Mouse (Mus musculus) cerebellum, adult 9-11 months (tissue): ENCODE results near the gene Papss2.

Experiments used
- DNase-seq: peaks from one replicate; pipeline ENCODE4 v3.0.0; 2022

Papss2 gene

DNA sequence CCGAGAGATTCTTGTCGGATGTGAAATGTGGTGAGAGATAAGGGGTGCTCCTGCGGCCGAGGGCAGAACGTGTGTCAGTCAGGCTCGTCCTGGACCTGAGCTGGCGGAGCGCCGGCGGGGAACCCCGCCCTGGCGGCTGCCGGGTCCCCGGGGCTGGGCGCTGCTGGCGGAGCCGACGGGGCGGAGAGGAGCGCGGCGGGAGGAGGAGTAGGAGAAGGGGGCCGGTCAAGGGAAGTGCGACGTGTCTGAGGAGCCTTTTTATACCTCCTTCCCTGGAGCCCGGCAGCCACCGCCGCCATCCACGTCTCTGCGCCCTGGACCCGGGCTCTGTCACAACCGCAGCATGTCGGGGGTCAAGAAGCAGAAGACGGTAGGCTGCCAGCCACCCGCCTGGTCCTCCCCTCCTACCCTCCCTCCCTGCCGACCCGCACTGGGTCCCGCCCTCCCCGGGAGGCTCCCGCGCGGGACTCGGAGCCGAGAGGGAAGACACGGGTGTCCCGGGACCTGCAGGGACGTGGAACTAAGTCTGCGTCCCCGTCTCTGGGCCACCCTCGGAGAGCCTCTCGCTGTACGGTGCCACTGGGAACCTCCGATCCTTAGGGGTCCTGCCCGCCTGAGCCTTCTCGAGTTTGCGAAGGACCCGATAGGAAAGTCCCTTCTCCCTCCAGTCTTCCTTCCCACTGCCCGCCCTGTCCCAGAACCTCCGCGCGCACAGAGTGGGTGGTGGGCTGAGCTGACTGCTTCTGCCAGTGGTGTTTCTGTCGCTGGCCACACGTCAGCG is at the start of gene Papss2:
Papss2 (plus strand) TSS at position 285 of the 781 bp plus-strand sequence.
- DNase-seq = no peak

DNA sequence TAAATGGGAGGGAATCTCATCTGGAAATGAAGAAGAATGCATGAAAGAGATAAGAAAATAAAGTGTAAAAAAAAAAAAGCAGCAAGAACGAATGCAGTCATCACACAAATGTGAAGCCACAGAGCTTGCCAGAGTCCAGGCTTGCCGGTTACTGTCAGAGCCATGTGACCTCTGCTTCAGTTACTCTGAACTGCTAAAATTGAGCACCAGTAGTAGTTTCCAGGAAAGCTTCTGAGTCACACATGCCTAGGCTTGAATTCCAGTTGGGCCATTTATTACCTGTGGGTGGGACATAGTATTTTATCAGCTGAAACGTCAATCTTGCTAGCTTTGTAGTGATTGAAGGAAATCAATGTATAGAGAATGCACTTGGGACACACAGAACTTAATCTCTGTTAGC is 48.2 kb upstream of the Papss2 start:
- no peak for DNase-seq

DNA sequence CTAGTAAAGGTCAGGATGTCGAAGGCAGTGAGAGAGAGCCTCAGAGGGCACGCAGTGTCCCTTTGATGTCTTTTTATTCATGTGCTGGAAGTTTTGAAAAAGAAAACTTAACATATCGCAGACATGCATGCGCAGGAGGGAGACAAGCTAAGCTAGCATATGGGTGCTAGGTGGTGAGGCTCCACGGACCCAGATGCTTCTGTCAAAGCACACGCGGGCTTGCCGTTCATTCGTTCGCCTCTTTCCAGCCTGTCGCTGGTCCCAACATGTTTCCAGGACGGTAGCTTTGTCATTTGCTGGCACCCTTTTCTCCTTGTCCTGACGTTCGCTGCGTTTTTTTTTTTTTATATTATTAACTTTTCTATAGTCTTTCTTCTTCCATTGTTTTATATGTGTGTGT is 47.4 kb upstream of the Papss2 start:
- no peak for DNase-seq

DNA sequence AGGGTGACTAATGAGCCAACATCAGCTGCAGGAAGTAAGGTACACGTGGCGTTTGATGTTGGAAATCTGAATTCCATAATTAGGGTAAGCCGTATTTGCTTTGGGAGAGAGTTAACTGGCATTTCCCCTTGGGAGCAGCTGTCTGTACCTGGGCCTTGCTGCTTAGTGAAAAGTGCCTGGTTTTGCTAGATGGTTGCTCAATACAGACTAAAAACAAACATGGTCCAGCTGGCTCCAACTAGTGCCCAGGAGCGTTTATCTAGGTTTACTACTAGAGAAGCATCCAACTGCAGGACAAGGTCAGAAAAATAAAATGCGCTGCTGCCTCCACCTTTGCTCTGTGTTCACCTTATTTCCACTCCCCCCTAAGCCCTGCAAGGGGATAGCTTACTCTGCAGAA is 45.1 kb upstream of the Papss2 start:
- no peak for DNase-seq

DNA sequence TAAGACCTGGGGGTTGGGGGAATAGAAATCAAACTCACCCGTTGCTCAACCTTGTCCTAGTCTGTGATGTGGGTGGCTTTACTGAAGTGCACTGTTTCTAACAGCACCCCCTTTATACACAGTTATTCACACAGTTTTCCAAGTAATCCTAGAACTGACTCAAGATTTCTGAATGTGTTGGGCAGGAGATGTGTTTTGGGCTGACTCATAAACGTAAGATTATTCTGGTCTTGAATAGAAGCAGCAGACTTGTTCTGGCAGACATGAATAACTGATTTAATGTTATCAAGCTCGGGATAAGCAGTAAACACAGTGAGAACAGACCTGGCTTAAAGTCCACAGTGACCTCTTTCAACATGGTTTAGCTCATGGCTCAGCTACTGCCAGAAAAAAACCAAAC is 44.1 kb upstream of the Papss2 start:
- no peak for DNase-seq

DNA sequence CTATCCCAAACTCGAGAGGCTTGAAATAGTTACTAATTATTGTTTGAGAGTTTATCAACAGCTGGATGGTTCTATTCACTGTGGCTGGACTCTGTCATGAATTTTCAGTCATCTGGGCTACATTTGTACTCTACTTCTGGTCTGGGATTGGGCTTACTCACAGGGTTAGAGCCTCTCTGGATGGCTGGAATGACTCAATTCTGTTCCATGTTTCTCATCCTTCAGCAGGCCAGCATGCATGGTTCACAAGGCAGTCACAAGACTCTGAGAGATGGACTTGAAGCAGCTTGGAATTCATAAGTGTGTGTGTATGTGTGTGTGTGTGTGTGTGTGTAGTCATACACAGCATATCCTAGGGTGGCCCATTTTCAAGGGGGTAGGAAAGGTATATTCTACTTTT is 43.5 kb upstream of the Papss2 start:
- DNase-seq = no peak

DNA sequence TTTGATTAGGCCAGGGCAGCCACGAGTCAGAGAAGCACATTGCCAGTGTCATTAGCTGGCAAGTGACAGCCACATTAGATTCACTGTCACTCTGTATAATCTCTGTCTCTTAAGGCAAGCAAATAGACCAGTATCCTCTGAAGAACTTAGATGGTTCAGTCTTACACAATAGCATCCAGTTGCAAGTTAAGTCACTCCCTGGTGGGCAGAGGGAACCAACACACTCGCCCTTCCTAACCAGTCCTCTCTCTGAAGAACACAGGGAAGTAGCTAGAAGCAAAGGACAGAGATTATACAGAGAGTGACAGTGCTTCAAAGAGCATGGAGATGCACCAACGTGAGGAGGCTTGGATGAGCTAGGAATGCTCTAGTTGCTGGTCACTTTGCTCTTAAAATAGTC is 42.3 kb upstream of the Papss2 start:
- no peak for DNase-seq

- peak; percentile 10 for DNase-seq
Measured at GRCm38 (mm10) chr19:32555257-32555656, 40.3 kb upstream of the Papss2 start.

DNA sequence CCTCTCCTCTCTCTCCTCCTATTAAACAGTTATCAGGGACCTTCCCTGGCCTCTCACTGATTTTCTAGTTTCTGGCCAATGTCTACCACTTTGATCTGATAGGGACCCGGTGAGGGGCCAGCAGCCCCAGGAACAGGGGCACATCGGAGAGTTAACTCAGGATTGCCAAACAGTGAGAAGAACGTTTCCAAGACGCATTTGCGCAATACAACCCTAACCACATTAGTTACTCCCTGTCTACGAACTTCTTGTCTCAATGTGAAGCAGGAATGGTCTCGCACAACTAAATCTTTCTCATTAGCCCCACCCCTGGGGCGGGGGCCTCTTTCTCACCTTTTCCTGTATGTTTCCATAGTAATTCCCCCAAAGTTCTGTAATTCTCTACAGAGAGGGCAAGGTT is 28.6 kb upstream of the Papss2 start:
- DNase-seq = no peak

DNA sequence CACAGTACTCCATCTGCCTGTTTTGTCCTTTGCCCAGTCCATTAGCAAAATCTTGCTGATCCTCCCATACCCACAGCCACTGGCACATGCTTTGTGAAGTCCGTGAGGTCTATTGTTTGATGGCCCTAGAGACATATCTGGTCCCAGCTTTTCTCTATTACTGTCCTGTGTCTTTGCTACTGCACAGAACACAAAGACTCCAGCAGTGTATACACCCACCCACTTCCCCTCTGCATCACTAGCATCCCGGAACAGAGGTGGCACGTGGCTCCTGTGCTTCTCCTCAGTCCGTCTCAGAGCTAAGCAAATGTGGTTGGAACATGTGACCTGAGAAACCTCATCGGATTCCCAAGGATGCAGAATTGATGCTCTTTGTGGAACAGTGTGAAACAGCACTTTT is 28.1 kb upstream of the Papss2 start:
- no peak for DNase-seq

- no peak for DNase-seq
Measured at GRCm38 (mm10) chr19:32568470-32568869, 27.1 kb upstream of the Papss2 start.

- no peak for DNase-seq
Measured at GRCm38 (mm10) chr19:32568961-32569653, 26.5 kb upstream of the Papss2 start.

GRCm38 (mm10) chr19:32569725-32570124 is 25.9 kb upstream of the Papss2 start:
- no peak for DNase-seq

- no peak for DNase-seq
Measured at GRCm38 (mm10) chr19:32572191-32572590, 23.4 kb upstream of the Papss2 start.

- no peak for DNase-seq
Measured at GRCm38 (mm10) chr19:32573259-32573658, 22.3 kb upstream of the Papss2 start.

DNA sequence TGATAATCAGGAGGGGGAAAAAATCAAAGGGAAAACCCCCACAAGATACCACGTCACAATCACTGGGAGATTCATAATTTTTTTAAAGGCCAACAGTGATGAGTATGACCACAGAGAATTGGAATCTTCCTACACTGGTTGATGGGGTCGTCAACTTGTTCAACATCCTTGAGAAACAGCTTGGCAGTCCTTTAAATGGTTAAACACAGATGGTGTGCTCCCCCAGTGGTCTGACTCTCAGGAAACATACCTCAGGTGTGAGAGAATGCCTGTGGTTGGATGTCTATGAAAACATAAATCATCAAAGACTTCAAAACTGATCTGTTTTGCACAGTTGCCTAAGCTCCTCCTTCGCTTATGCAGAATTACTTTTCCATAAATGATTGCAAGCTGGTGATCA is 20.7 kb upstream of the Papss2 start:
- no peak for DNase-seq

DNA sequence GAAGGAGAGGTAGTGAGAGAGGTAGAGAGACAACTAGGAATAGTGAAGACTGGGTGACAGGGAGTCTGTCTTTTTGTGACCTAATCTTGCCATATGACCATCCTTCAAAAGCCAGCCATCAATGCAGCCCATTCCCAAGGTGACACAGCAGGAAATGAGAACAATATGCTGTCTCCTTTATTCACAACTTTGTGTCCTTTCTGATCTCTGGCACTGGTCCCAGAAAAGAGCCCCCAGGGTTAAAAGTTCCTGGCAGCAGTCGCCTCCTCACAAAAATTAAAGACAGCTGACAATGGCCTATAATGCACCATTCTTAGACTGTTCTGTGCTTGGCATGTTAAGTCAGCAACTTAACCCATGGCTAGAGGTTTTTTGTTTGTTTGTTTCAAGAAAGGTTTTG is 17.8 kb upstream of the Papss2 start:
- DNase-seq = no peak

DNA sequence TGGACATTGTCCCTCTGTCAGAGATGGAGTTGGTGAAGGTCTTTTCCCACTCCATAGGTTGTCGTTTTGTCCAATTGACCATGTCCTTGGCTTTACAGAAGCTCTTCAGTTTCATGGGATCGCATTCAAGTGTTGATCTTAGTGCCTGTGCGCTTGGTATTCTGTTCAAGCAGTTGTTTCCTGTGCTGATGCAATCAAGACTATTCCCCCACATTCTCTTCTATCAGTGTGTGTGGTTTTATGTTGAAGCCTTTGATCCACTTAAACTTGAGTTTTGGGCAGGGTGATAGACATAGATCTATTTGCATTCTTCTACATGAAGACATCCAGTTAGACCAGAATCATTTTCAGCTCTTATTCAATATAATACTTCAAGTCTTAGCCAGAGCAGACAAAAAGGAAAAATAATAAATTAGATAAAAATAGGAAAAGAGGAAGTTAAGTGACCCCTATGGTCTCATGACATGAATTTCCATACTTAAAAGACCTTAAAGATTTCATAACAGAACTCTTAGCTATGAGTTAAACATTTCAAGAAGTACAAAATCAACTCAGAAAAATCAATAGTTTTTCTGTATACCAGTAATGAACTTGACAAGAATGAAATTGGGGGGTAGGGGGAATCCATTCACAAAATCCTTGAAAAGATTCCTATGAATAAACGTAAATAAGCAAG is 12.4 kb upstream of the Papss2 start:
- DNase-seq = no peak

DNA sequence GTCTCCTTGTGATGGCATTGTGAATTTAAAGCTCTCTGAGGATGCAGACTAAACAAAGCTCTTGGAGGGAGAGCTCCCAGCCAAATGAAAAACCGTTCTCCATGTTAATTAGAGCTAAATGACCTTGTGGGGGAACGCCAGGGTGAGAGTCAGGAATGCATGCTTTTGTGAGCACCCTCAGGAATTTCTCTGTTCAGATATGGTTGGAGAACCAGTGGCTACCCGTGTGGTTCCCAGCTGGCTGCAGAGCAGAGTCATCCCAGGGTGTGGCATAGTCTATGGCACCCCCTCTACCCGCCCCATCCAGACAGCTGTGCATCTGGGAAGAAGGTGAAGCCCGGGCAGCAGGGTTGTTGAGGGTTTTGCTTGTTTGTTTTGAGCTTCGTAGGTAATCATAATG is 7.9 kb upstream of the Papss2 start:
- no peak for DNase-seq

DNA sequence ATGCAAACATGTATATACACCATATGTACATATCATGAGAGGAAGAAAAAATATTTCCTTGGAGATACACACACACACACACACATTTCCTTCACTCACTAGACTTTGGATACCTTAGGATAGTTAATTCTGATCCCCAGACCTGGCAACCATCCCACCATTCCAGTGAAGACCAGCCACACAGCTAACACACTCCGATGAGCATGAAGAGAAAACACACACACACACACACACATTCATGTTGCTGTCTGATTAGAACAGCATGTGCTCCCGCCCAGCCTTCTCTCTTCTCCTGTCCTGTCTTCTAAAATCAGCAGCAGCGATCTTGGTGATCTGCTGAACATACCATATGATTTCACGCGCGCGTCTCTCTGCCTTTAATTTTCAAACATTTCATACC is 2.8 kb upstream of the Papss2 start:
- no peak for DNase-seq

- DNase-seq = no peak
Measured at GRCm38 (mm10) chr19:32593870-32594269, 1.7 kb upstream of the Papss2 start.

DNA sequence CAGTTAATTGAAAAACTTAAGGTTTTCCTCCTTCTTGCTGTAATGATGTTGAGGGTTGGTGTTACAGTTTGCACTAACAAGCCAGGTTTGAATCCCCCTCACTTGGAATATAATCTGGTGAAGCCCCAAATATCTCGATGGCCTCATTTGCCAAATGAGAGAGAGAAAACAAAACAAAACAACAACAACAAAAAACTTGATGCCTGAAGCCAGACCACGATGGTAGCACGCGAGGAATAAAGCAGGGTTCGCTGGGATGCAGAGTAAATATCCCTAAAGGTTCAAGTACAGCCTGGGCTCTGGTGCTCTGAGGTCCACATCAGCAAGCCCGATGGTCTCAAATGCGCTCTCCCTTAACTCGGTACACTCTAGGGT is 472 bp upstream of the Papss2 start:
- no peak for DNase-seq

DNA sequence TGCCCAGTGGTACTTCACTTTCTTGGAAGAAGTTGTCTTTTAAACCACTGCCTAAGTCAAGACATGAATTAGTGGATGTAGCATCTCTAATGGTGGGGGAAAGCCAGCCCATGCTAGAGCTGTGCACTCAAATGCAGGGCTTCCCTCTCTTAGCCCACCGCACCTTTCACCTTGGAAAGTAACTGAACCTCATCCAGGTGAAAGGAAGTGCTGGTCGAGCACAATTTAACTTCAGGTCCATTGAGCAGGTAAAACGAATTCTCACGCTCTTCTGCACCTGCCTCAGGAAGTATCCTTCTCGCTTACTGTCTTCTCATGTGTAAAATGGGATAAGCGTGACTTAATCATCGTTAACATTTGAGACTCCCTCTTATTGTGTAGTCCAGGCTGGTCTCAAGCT is 3.4 kb downstream of the Papss2 start:
- no peak for DNase-seq

DNA sequence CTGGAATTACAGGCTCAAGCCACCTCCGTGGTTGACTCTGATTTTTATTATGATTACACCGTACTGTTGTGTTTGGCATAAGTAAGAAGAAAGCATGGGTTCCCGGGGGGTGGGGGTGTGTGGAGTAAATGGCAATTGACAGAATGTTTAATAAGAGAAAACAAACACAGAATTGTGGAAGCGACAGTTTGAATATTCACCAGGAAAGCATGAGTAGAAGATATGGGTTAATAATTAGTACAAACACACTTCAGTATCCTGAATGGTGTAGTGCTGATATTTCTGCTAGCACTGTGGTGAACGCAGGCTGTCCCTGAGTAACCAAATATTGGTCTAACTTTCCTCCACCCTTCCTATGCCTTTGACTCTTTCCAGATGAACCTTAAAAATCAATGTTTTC is 3.8 kb downstream of the Papss2 start:
- no peak for DNase-seq
